Mouse (Mus musculus): ENCODE data around the gene Gm7138.

DNA sequence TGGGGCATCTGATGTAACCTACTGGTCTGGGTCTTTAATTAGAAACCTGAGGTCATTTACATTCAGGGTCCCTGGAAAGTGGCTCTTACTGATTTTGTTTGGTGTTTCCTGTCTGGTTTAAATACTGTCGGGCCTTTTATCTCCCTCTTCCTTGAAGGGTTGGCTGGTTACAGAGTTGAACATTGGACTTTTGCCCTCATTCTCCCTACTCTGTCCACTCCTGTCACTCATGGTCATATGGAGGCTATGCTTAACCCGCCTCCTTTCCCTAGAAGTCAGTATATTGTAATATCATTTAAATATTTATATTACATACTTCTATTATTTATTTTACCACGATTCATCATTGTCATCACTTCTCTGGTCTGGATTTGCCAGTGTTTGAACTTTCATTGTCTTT lies 27.4 kb upstream of the Gm7138 start:
- TF ChIP-seq MAX (IDR thresholded peaks at IDR 0.05; ENCODE audit: low read depth), result no peak
- no peak for TF ChIP-seq REST (IDR thresholded peaks at IDR 0.05; ENCODE audit: insufficient read depth, insufficient read length)
- TF ChIP-seq POLR2A (IDR thresholded peaks at IDR 0.05; ENCODE audit: insufficient read length, low read depth), result no peak
- no peak for TF ChIP-seq MYOD1 (IDR thresholded peaks at IDR 0.05; ENCODE audit: control insufficient read depth in 1 of 3, insufficient read length in 2 of 3, low read depth in 2 of 3)
- TF ChIP-seq TCF12 (IDR thresholded peaks at IDR 0.05; ENCODE audit: insufficient read depth, poor library complexity, severe bottlenecking), result no peak
- no peak for TF ChIP-seq USF1 (IDR thresholded peaks at IDR 0.05; ENCODE audit: low read depth)
- TF ChIP-seq CEBPB (IDR thresholded peaks at IDR 0.05; ENCODE audit: insufficient read depth, poor library complexity, severe bottlenecking), result no peak
- no peak for TF ChIP-seq E2F4 (IDR thresholded peaks at IDR 0.05; ENCODE audit: insufficient read depth)
- no peak for TF ChIP-seq MYOG (IDR thresholded peaks at IDR 0.05; ENCODE audit: control insufficient read depth in 1 of 3, insufficient read depth in 1 of 3, insufficient read length in 2 of 3, low read depth in 2 of 3)
- no peak for TF ChIP-seq POLR2AphosphoS2 (IDR thresholded peaks at IDR 0.05; ENCODE audit: insufficient read length, low read depth)
